Mouse (Mus musculus): ENCODE data around the gene Gm5127. TPM values are rescaled to one million over a fixed set of nuclear protein-coding genes. Genes with fewer than 3 reads are reported as not detected.

Gm5127 gene
- total RNA-seq, 2 experiments from 2014 or later: 0.20 to 0.82 TPM

Small RNAs within 50 kb of the gene (microRNA-seq; reads per million reads assigned to microRNA genes)
- 0 reads per million in 2 experiments for gene Gm22102

Other genes with a start within 250 kb of the Gm5127 start
- not detected for gene Fndc3c1, start 97.8 kb upstream of the Gm5127 start, total RNA-seq (2021)
- under 1 TPM; 0.26 to 0.80 TPM for gene Cysltr1, start 20.5 kb downstream of the Gm5127 start, total RNA-seq (2021)

All from left cerebral cortex, postnatal 14 days (tissue).